Mouse (Mus musculus) ovary, adult 18-20 months (tissue): ENCODE measurements around the gene Evi2.

ENCODE experiments used
- DNase-seq: peaks from one replicate; pipeline ENCODE4 v3.0.0; 2022; ENCODE audit warnings: low spot score, mixed read lengths

Evi2 gene

DNA sequence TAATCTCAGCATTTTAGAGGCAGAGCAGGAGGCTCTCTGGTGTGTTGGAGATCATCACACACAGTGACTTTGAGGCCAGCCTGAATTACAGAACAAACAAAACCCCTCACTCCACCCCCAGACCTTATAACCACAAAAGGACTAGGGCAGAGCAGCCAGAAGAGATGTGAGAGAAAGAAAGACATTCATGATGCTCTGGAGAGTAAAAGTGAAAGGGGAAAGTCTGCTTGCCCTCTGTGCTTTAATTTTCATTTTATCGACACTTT, 6.1 kb downstream of the Evi2 start:
- DNase-seq: no peak

DNA sequence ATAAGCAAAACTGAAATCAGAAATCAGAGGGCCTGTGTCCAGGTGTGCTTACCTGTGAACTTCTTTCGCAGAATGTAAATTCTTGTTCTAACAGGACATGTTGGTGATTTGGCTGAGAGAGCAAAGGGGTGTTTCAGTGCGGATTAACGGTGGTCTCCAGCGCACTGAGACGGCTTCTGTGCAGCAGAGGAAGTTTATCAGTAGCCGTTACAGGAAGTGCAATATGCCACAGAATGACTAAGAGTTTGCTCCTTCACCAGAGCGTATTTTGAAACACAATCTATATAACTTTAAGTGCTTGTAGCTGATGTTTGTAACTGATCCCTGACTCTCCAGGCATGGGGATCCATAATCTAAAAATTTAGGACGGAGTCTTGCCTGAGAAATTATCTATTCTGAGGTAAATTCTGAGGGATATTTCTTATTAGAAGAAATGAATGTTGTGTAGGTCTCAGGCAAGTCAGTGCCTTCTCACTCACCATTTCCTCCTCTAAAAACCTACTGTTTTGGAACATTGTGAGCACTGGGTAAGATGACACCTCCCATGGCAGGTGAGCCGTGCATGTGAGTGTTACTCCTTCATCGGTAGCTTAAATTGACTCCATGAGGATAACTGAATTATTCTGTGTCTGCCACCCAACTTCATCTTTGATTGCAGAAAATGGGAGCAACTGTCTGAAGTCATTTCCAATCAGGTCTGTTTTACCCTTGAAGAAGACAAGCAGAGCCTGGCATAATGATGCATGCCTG, 6.7 kb downstream of the Evi2 start, which contains the start of gene Evi2b:
Evi2b (minus strand) TSS at position 203 of the 750 bp plus-strand sequence.
- DNase-seq: no peak

DNA sequence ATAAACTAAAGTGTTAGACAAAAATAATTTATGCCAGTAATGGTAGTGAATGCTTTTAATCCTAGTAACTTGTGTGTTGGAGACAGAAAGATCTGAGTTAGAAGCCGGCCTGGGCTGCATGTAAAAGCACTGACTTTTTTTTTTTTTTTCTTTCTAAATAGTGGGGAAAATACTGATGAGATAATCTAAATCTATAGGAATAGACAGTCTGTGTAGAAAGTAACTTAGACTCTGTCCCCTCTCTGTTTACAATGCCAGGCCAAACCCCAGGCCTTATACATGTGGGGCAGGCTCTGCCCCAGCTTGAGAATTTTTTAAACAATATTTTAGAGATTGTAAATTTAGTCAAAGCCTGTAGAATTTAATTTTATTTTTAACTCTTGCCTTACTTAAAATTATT, 7.4 kb downstream of the Evi2 start:
- DNase-seq: no peak

DNA sequence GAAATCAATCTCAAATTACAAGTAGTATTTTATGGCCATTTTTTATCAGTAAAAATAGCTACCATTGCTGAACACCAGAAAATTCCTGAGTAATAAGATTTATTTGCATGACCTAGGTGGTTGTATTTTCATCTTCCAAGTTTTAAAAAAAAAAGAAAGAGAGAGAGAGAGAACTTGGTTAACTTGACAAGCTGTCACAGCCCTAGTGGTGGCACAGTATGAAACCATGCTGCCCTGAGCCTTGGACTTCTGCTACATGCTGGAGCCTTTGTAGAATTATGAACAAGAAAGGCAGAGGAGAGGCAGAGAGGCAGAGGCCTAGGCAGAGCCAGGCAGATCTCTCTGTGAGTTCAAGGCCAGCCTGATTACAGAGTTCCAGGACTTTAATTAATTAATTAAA, 8.5 kb downstream of the Evi2 start:
- DNase-seq: no peak

DNA sequence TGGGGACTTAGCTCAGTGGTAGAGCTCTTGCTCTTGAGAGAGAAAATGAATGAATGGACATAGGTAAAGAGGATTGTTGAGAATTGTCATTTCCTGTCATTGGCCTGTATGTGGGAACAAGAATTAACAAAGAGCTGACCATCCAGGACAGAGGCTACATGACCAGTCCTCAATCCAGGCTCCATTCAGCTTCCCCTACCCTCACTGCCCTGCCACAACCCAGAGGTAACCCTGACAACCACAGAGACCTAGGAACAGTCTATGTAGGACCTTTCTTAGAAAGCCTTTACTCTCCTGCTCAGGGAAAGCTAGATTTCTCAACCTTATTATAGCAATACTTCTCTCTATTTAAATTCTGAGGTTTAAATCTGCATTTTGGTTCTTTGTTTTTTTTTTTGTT, 9.6 kb downstream of the Evi2 start:
- DNase-seq: no peak

DNA sequence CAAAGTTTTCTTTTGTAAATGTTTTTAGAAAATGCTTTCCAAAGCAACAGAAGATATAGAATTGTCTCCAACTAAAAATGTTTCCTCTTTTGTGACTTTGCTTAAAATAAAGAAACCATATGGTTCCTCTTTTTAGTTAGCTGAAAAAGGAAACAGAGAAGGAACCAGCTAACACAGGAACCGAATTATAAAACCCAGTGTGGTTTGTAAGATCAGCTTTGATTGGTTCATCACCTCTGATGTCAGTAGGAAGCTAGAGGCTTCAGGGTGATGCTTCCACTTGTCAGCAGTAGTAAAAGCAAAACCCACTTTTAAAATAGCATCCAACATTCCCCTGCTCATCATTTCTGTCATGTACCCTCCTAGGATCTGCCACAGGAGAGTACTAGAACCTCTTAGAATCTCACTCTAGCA, 10.5 kb downstream of the Evi2 start:
- no peak for DNase-seq

DNA sequence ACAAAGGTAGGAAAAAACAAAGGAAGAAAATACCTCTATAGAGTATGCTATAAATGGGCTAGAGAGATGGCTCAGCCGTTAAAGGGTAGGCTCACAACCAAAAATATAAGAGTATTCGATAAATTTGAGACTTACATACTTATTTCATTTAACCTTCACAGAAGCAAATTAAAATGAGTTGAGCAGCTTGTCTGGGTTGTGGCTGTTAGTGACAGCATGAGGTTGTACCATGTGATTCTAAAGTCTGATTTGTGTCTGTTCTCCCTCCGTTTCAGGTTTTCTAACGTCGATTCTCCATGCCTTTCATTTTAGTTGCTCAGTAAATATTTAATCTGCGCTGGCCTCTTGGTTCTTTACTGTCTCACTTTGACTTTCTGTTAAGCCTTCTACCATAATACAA, 11.1 kb downstream of the Evi2 start:
- no peak for DNase-seq

DNA sequence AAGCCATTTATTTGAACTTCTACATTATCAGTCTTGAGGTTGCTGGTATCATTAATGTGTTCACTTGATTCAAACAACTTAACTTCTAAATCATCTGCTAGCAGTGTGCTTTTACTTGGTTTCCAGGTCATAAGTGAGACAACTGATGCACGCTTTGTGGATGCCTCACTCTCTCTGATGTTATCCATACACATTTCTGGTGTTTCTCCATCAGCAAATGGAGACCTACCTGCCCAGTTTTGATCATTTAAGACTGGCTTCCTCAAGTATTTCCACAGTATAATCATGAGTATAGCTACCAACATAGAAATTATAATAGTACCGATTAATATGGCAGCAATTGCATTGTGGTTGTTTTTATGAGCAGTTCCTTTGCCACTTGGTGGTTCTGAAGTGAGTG, 14.6 kb downstream of the Evi2 start:
- DNase-seq: no peak

DNA sequence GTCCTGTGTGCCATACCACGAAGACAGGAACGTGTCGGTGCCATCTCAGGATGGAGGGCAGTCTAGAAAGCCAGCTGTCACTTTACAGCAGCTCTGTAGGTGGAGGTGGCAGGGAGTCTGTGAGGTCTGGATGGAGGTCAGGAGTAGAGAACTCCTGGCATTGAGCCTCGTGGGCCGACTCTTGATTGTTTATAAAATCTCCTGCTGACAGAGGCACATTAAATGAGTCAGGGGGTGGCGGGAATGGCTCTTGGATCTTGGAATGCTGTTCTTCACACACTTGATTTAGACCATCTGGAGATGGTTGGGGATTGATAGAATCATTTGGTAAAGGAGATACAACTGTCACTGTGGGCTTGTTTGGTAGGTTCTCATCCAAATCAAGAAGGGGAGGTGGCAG, 15.1 kb downstream of the Evi2 start:
- no peak for DNase-seq

DNA sequence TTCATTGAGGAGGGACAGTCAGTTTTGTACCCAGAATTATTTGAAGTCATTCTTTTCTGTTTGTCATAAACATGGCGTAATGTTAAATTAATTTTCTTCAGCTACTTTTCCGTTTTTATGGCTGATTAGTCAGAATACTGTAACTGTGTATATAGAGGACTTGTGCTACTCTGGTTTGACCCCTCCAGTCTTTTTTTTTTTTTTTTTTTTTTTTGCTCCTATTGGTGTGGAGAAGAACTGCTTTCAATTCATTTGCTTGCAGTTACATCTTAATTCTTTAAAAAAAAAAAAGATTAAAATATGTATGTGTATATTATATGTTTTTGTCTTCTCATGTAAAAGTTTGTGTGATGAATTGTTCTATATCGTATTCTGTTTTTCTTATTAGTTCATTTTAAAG, 18.4 kb downstream of the Evi2 start:
- no peak for DNase-seq

DNA sequence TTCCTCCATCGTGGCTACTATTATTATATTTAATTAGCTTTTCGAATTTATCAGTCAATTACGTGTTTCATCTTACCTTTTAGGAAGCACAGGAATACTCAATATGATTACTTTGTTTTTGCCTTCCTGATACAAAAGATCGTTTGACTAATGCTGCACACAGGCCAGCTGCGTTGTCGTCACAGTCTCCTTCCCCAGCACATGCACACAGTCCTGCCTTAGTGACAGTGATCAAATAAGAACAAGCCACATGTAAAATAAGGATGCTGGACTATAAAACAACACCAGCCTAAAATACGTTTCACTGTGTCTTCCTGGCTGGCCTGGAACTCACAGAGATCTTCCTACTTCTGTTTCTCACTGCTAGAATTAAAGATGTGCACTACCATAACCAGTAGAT, 25.9 kb downstream of the Evi2 start:
- DNase-seq: no peak

DNA sequence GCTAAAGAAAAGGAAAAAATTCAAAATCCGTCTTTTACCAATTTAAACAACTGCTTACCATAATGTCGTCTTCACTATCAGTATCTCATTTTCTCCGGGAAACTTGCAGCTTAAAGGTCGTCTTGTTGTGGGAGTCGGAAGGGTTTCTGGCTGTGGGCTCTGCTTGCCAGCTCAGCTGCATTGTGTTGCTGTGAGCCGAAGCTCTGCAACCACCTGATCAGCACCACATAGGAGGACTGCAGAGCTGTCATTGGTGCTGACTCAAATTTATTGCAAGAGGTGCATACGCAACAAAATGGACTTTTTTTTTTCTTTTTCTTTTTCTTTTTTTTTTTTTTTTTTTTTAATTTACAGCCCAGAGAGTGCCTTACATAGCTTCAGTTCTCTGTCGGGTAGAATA, 26.5 kb downstream of the Evi2 start, which contains the start of gene Omg:
Omg (minus strand) TSS at position 240 of the 400 bp plus-strand sequence.
- no peak for DNase-seq

DNA sequence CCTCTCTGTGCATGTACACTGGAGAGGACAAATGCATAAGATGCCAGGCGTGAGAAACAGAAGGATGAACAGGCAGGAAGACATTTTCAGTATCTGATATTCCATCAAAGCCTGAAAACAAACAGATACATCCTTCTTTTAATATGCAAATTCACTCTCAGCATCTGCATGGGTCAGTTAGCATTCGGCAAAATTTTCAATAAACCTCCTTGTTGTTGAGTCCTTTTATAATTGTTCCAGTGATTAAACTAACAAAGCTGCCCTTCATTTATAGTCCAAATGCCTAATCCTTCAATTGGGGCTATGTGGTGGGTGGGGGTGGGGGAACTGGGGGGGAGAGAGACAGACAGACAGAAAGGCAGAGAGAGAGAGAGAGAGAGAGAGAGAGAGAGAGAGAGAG, 27.5 kb downstream of the Evi2 start:
- DNase-seq: no peak

DNA sequence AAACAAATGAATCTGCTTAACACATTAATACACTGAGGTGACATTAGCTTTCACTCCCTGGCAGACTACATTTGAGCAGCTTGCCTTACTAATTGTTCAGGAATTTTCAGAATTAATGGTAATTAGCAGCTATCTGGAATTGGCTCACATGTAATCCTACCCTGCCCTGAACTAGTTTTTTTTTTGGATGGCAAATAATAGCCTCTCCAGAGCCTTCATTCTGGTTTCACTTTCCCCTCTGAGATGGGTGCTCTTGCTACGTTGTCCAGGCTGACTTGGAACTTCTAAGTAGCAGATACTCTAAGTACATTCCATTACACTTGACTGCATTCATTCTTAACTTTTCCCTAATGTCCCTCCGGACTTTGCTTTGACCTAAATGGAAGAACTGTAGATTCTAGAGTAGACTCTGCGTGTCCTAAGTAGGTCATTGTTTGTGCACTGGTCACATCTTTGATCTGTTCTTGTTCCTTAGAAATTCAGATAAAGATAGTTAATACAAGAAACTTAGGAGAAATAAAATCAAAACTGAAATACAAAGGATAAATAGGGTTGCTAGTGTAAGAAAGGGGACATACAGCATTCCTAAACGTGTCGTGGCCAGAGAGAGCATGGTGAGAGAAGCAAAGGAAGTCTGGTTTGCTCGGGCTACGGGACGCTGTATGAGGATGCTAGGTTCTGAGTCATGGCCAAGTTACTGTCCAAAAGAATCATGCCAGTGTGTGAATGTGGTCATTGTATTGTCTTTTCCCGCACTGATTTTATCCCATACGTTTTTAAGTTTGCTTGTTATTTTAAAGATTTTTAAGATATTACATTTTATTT, 35.2 kb downstream of the Evi2 start:
- DNase-seq: no peak

DNA sequence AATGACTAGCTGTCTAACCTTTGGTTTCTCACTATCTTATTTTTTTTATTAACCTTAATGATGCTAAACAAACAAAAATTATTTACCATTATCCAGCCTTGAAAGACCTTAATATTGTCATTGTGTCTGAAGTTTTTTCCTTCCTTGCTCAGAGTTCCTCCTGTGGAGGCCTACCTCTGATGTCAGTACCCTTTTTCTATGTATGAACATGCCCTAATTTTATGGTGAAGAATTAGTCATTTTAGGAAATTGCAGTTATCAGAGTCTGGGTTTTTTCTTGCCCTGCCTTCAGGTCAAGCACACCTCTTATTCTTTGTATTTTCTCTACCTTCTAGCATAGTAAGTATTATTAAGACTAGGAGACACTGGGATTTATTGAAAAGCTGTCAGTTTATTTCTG, 45.7 kb downstream of the Evi2 start:
- DNase-seq: no peak

DNA sequence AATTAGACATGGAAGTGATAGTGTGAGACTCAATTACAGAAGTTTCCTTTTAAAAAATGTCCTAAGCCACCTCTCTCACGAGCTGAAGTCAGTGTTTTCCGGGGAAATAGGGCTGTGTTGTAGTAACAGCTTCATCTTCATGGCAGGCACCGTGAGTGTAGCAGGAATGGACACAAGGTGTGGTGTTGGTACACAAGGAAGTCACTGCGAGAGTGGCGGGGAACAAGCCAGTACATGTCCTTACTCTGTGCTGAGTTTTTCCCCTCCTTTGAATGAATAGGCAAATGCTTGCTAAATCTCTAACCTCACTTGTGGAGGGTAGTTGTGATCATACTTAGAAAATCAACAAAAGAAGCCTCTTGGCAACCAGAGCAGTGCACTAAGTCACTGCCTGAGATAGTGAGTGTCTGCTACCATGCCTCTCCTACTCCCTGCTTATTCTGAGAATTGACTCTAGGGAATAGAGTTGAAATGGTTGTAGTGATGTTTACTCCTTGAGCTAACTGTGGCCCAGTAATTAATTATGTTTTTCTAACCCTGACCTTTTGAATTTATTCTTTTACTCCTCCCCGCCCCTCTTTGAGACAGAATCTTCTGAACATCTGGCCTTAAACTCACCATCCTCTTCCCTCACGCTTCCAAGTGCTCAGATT, 46.4 kb downstream of the Evi2 start:
- no peak for DNase-seq

DNA sequence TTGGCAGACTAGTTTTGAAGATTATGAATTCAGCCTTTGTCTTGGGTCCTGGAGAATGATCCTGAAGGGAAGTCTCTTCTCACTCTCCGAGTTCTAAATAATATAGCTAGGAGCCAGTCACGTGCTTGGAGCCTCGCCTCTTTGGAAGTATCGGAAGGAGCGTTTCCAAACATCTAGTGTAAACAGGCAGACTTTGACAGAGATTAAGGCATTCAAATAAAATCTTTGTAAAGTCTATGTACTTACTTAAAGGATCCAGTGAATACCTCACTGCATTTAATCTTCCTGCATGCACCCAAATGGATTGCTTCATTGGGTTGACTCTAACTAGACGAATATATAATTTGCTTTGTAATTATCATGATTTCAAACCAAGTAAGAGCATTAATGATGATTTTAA, 47.0 kb downstream of the Evi2 start:
- no peak for DNase-seq

DNA sequence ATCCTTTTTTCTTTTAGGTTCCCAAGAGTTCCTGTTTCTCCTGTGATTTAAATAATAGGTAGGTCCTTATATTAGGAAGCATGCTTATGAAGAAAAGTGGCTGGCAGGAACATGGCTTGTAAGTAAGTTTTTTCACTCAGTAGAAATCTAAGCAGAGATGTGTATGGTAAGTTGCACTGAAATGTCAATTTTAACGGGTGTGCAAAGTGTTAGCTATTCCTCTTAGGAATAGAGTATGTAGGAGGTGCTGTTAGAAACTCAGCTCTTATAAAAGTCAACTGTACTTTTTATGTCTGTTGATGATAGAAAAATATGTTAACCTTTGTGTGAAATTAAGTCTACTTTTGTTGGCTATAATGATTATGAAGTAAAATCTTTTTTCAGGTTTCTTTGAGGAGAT, 62.3 kb downstream of the Evi2 start:
- DNase-seq: no peak
